Mouse (Mus musculus) hindbrain, embryonic 12.5 days (tissue): ENCODE results near the gene Wfdc10. TPM values are rescaled to one million over a fixed set of nuclear protein-coding genes. Genes with fewer than 3 reads are reported as not detected.

Source experiments
- ATAC-seq: fragments of 200-750 bp; cut with Nextera tagmentation; 2 replicates; pipeline ENCODE4 v1.8.0; 2017; ENCODE audit warnings: moderate TSS enrichment; ENCODE audit not compliant: low FRiP score
- H3K27ac ChIP-seq: fragments of 300-500 bp; sonication (generic); 2 replicates; pipeline ENCODE4 v1.5.1; 2016; ENCODE audit warnings: mild to moderate bottlenecking
- H3K27me3 ChIP-seq: fragments of 300-500 bp; sonication (generic); 2 replicates; pipeline ENCODE4 v1.6.1; 2016; ENCODE audit warnings: mild to moderate bottlenecking
- H3K36me3 ChIP-seq: fragments of 300-500 bp; sonication (generic); 2 replicates; pipeline ENCODE4 v1.6.1; 2016; ENCODE audit warnings: mild to moderate bottlenecking
- H3K4me1 ChIP-seq: fragments of 300-500 bp; sonication (generic); 2 replicates; pipeline ENCODE4 v1.6.1; 2016
- H3K4me2 ChIP-seq: fragments of 300-500 bp; sonication (generic); replicated peaks from 2 replicates; pipeline ENCODE4 v1.6.1; 2016; ENCODE audit warnings: mild to moderate bottlenecking
- H3K4me3 ChIP-seq: fragments of 300-500 bp; sonication (generic); 2 replicates; pipeline ENCODE4 v1.5.1; 2016; ENCODE audit warnings: mild to moderate bottlenecking
- H3K9ac ChIP-seq: fragments of 300-500 bp; sonication (generic); 2 replicates; pipeline ENCODE4 v1.6.1; 2016; ENCODE audit warnings: mild to moderate bottlenecking, moderate library complexity
- H3K9me3 ChIP-seq: fragments of 300-500 bp; sonication (generic); replicated peaks from 2 replicates; pipeline ENCODE4 v1.6.1; 2016; ENCODE audit warnings: mild to moderate bottlenecking
- WGBS: fragments of 180-500 bp; shearing (Covaris S2); methylation state at CpG from one replicate; pipeline ENCODE4 v1.1.7; 2016; 5-methylcytosine and 5-hydroxymethylcytosine counted together
- polyA plus RNA-seq: library from polyadenylated mRNA; unstranded; fragments of >200 nt; fragmentation: Nextera tagmentation; extraction: Ambion mirVana; gene quantifications from 2 replicates; pipeline ENCODE4 v1.2.1, GENCODE M21; 2016

Gene Wfdc10
- polyA plus RNA-seq, 1 experiment from 2014 or later, result not detected

GRCm38 (mm10) chr2:164705991-164706390, 50.1 kb downstream of the Wfdc10 start:
- no peak for ATAC-seq
- Histone ChIP-seq H3K27me3 (no peaks in the 10 kb centered on the region), H3K9me3 (no peaks in the 10 kb centered on the region), H3K4me3 (no peak overlapping the region), H3K9ac (no peak overlapping the region), H3K4me2 (no peak overlapping the region), H3K27ac (no peak overlapping the region), H3K36me3 (no peaks in the 10 kb centered on the region), H3K4me1 (no peaks in the 10 kb centered on the region)
- 88% methylated on average over 14 of the region's 14 CpGs for WGBS

Other genes with a start within 250 kb of the Wfdc10 start
- 17.6 and 18.8 TPM in 2 replicates for gene Sdc4, start 212.2 kb upstream of the Wfdc10 start, polyA plus RNA-seq
- 65.1 and 71.5 TPM in 2 replicates for gene Sys1, start 199.1 kb upstream of the Wfdc10 start, polyA plus RNA-seq
- 1.2 and 5.7 TPM in 2 replicates for gene Gm20458, start 195.1 kb upstream of the Wfdc10 start, polyA plus RNA-seq
- gene Trp53tg5, start 182.3 kb upstream of the Wfdc10 start, polyA plus RNA-seq, result not detected in 2 replicates
- 5.1 and 7.2 TPM in 2 replicates for gene Dbndd2, start 169.9 kb upstream of the Wfdc10 start, polyA plus RNA-seq
- gene Pigt, start 158.5 kb upstream of the Wfdc10 start, polyA plus RNA-seq, result 48.9 and 53.3 TPM in 2 replicates
- gene Wfdc2, start 93.6 kb upstream of the Wfdc10 start, polyA plus RNA-seq, result 21.0 and 48.2 TPM in 2 replicates
- gene Spint3, start 82.6 kb upstream of the Wfdc10 start, polyA plus RNA-seq, result not detected in 2 replicates
- not detected in 2 replicates for gene Wfdc6a, start 70.6 kb upstream of the Wfdc10 start, polyA plus RNA-seq
- gene Eppin, start 62.5 kb upstream of the Wfdc10 start, polyA plus RNA-seq, result not detected in 2 replicates
- not detected in 2 replicates for gene Wfdc6b, start 42.5 kb upstream of the Wfdc10 start, polyA plus RNA-seq
- gene Wfdc8, start 42.4 kb upstream of the Wfdc10 start, polyA plus RNA-seq, result not detected in 2 replicates
- gene Wfdc16, start 17.2 kb upstream of the Wfdc10 start, polyA plus RNA-seq, result not detected in 2 replicates
- not detected in 2 replicates for gene Wfdc9, start 537 bp downstream of the Wfdc10 start, polyA plus RNA-seq
- not detected in 2 replicates for gene Wfdc11, start 18.0 kb downstream of the Wfdc10 start, polyA plus RNA-seq
- gene Wfdc13, start 29.1 kb downstream of the Wfdc10 start, polyA plus RNA-seq, result not detected in 2 replicates
- gene Spint4, start 42.5 kb downstream of the Wfdc10 start, polyA plus RNA-seq, result not detected in 2 replicates
- not detected in 2 replicates for gene Spint5, start 59.3 kb downstream of the Wfdc10 start, polyA plus RNA-seq
- 1.0 and 1.2 TPM in 2 replicates for gene Wfdc3, start 89.9 kb downstream of the Wfdc10 start, polyA plus RNA-seq
- gene Dnttip1, start 89.9 kb downstream of the Wfdc10 start, polyA plus RNA-seq, result 85.3 and 89.7 TPM in 2 replicates
- 296 and 341 TPM in 2 replicates for gene Ube2c, start 113.9 kb downstream of the Wfdc10 start, polyA plus RNA-seq
- 4.9 and 31.3 TPM in 2 replicates for gene Tnnc2, start 123.9 kb downstream of the Wfdc10 start, polyA plus RNA-seq
- 15.0 and 15.7 TPM in 2 replicates for gene Snx21, start 129.8 kb downstream of the Wfdc10 start, polyA plus RNA-seq
- 15.3 and 17.0 TPM in 2 replicates for gene Acot8, start 148.8 kb downstream of the Wfdc10 start, polyA plus RNA-seq
- 11.9 and 12.2 TPM in 2 replicates for gene Zswim3, start 149.1 kb downstream of the Wfdc10 start, polyA plus RNA-seq
- gene Zswim1, start 166.6 kb downstream of the Wfdc10 start, polyA plus RNA-seq, result 21.4 and 22.3 TPM in 2 replicates
- gene Spata25, start 172.5 kb downstream of the Wfdc10 start, polyA plus RNA-seq, result not detected in 2 replicates
- 108 and 112 TPM in 2 replicates for gene Ctsa, start 176.8 kb downstream of the Wfdc10 start, polyA plus RNA-seq
- gene Neurl2, start 177.4 kb downstream of the Wfdc10 start, polyA plus RNA-seq, result 5.5 and 6.1 TPM in 2 replicates
- gene Pltp, start 201.7 kb downstream of the Wfdc10 start, polyA plus RNA-seq, result 77.3 and 78.5 TPM in 2 replicates
- 85.2 and 87.6 TPM in 2 replicates for gene Pcif1, start 223.3 kb downstream of the Wfdc10 start, polyA plus RNA-seq